Mouse (Mus musculus) lung, adult 2 months (tissue): ENCODE measurements around the gene Bmi1.

Source experiments
- CTCF ChIP-seq: fragments of 200-500 bp; IDR thresholded peaks from 2 replicates; pipeline ENCODE4 v1.5.1; 2011; ENCODE audit warnings: mild to moderate bottlenecking, low read length, control low read depth; ENCODE audit not compliant: insufficient read depth
- POLR2A ChIP-seq: fragments of 200-500 bp; IDR thresholded peaks from 2 replicates; pipeline ENCODE4 v1.6.1; 2011; ENCODE audit warnings: low read depth, mild to moderate bottlenecking, control low read depth, low read length, borderline replicate concordance; ENCODE audit errors: extremely low read depth

DNA sequence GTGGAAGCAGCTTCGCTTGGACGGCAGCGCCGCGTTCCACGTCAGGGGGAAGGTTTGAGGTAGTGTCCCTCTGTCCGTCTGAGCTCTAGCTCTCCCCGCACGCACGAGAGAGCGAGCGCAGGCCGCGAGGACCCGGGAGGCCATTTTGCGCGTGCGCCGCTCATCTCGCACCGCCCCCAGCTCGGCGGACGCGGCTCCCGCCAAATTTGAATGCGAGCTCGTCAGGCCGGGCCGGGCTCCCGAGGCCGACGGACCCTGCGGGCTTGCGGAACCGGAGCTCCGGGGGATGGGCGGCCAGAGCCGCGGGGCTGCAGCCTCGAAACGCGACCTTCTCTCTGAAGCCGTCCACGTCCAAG is 11.9 kb downstream of the Bmi1 start:
- TF ChIP-seq POLR2A (no peak), CTCF (no peak)
